Mouse (Mus musculus): ENCODE measurements around the gene Col16a1.

GRCm38 (mm10) chr4:130074761-130075515 lies 27.3 kb downstream of the Col16a1 start:
- TF ChIP-seq CTCF (IDR thresholded peaks at IDR 0.05; ENCODE audit: low read depth, low read length) (no peak), POLR2A (IDR thresholded peaks at IDR 0.05; ENCODE audit: extremely low read depth, insufficient read depth, low read length) (no peak)

Data from liver, adult 2 months (tissue).